Mouse (Mus musculus) adrenal gland, postnatal 36 days (tissue): Measurements from ENCODE around the gene Gm3239. TPM values are rescaled to one million over a fixed set of nuclear protein-coding genes. Genes with fewer than 3 reads are reported as not detected.
"Not testable (repeated sequence)": the region's sequence is repeated elsewhere in the genome, so short reads cannot be mapped to it uniquely, and the experiment has no call there.

Experiments used
- DNase-seq, 2 experiments: peaks; one replicate each; pipeline ENCODE4 v3.0.0; 2021; ENCODE audit warnings: mixed read lengths in 1 of 2
- long read RNA-seq, 2 experiments: library from polyadenylated mRNA; stranded (forward); transcript quantifications; one replicate each; pipeline ENCODE4 v2.0.0; 2021; ENCODE audit warnings: borderline sequencing depth in 2 of 2
- total RNA-seq, 2 experiments: library from RNA; stranded (reverse); gene quantifications; 2 replicates each; pipeline ENCODE4 v1.2.3; 2021

Gene Gm3239
- not detected for total RNA-seq
- long read RNA-seq, experiment 1: 0 reads
- long read RNA-seq, experiment 2: 0 reads

- DNase-seq: not testable (repeated sequence)
Observed at GRCm38 (mm10) chr14:4663892-4664291, at the start of gene Gm3239. Gene Gm3239, plus strand, starts transcription at chr14:4664192.

GRCm38 (mm10) chr14:4632052-4632451, 31.9 kb upstream of the Gm3239 start, which contains the start of gene Gm8159:
Gene Gm8159, plus strand, starts transcription at chr14:4632352.
- DNase-seq: not testable (repeated sequence)

GRCm38 (mm10) chr14:4649309-4649708, 14.7 kb upstream of the Gm3239 start:
- DNase-seq: peak in 1 of 2 experiments; percentile 0

- peak in 1 of 2 experiments; percentile 1 for DNase-seq
Observed at GRCm38 (mm10) chr14:4650324-4650723, 13.7 kb upstream of the Gm3239 start.

- not testable (repeated sequence) for DNase-seq
Observed at GRCm38 (mm10) chr14:4708938-4709337, 44.9 kb downstream of the Gm3239 start, which contains the start of gene Gm7876. Gene Gm7876, plus strand, starts transcription at chr14:4709238.

Other genes starting within 250 kb of the Gm3239 start
- not detected for gene Gm3164, start 248.7 kb upstream of the Gm3239 start, total RNA-seq
- gene Gm3173, start 233.2 kb upstream of the Gm3239 start, total RNA-seq: not detected
- not detected for gene Gm3182, start 182.4 kb upstream of the Gm3239 start, total RNA-seq
- not detected for gene Gm3047, start 108.8 kb upstream of the Gm3239 start, total RNA-seq
- under 1 TPM in 1 of 2 experiments, not detected in 1; 0.17 TPM for gene Gm8159, start 31.8 kb upstream of the Gm3239 start, total RNA-seq
- gene Gm7876, start 45.0 kb downstream of the Gm3239 start, total RNA-seq: not detected
- not detected for gene Gm3252, start 62.6 kb downstream of the Gm3239 start, total RNA-seq
- not detected for gene Gm9602, start 112.1 kb downstream of the Gm3239 start, total RNA-seq
- gene Gm3269, start 173.9 kb downstream of the Gm3239 start, total RNA-seq: not detected
- gene Gm3264, start 191.4 kb downstream of the Gm3239 start, total RNA-seq: under 1 TPM in 1 of 2 experiments, not detected in 1; 0.59 TPM
- gene Gm3278, start 228.2 kb downstream of the Gm3239 start, total RNA-seq: not detected